In genomic region chr5:133768856-133769255, GRCm38 (mm10) we compare ENCODE assay signal across 34 mouse cellular contexts.
DNase-seq lines count a peak whose midpoint lies in the region; ATAC-seq and TF ChIP-seq lines count a peak whose summit lies in the region.
"Had no signal": no experiment of that assay in that cellular context is flagged by ENCODE, and none has a peak within 500 bp of the region (broad histone marks: within the 10 kb centered on the region; RNA-seq: fewer than 3 reads in every experiment).

No protein-coding gene starts in this region.

- H3K36me3 ChIP-seq in intestine, embryonic 16.5 days (ENCODE audit: control insufficient read depth, insufficient read depth, low read length) = no peaks in the 10 kb centered on the region
- H3K36me3 ChIP-seq: embryonic facial prominence, embryonic 13.5 days; forebrain, embryonic 10.5 days; forebrain, embryonic 15.5 days; heart, embryonic 12.5 days; kidney, embryonic 15.5 days; limb, embryonic 10.5 days; limb, embryonic 15.5 days; liver, embryonic 13.5 days; midbrain, embryonic 12.5 days; neural tube, embryonic 13.5 days had no signal

- H3K9ac ChIP-seq in intestine, embryonic 16.5 days (ENCODE audit: low read depth, low read length) = no peak overlapping the region
- H3K9ac ChIP-seq: embryonic facial prominence, embryonic 13.5 days; forebrain, embryonic 15.5 days; heart, embryonic 12.5 days; hindbrain, embryonic 14.5 days; kidney, embryonic 15.5 days; limb, embryonic 15.5 days; liver, embryonic 13.5 days; midbrain, embryonic 12.5 days; neural tube, embryonic 13.5 days had no signal

- H3K4me1 ChIP-seq in intestine, embryonic 16.5 days (ENCODE audit: control insufficient read depth, insufficient read depth, low read length) = no peaks in the 10 kb centered on the region
- H3K4me1 ChIP-seq: embryonic facial prominence, embryonic 13.5 days; forebrain, embryonic 10.5 days; forebrain, embryonic 15.5 days; heart, embryonic 12.5 days; kidney, embryonic 15.5 days; limb, embryonic 10.5 days; limb, embryonic 15.5 days; liver, embryonic 13.5 days; megakaryocyte, embryonic 14.5 days; midbrain, embryonic 12.5 days; neural tube, embryonic 13.5 days had no signal

- DNase-seq in heart, adult 11 months = peak; percentile 27
- no peak for DNase-seq in heart, postnatal 14 days
- peak; percentile 24 to 44 for DNase-seq in left cerebral cortex, adult 9 months (ENCODE audit: low spot score in 2 of 2)
- DNase-seq in left cerebral cortex, adult 2 months (ENCODE audit: extremely low spot score in 1 of 2, low spot score in 2 of 2) = no peak
- DNase-seq in left cerebral cortex, postnatal 25 days (ENCODE audit: low spot score in 2 of 2) = peak; percentile 24 to 84
- no peak for DNase-seq in urinary bladder, postnatal 4 days (ENCODE audit: low spot score in 2 of 2)
- DNase-seq: adrenal gland, postnatal 25 days; cerebellum, adult 18-20 months; cerebellum, postnatal 10 days; gastrocnemius, adult 2 months; gastrocnemius, postnatal 36 days; heart, adult 2 months; kidney, adult 18-20 months; kidney, postnatal 25 days; liver, embryonic 13.5 days; lung, adult 18-20 months; lung, postnatal 4 days; thymus, adult 2 months; thymus, postnatal 36 days had no signal

- no peak for TF ChIP-seq CTCF in left cerebral cortex, adult 2 months (IDR thresholded peaks at IDR 0.05)

- no peak overlapping the region for H3K27ac ChIP-seq in left cerebral cortex, adult 2 months
- no peak overlapping the region for H3K27ac ChIP-seq in intestine, embryonic 16.5 days (ENCODE audit: low read length)
- H3K27ac ChIP-seq: embryonic facial prominence, embryonic 13.5 days; forebrain, embryonic 10.5 days; forebrain, embryonic 15.5 days; gastrocnemius, adult 2 months; heart, adult 2 months; hindbrain, embryonic 14.5 days; kidney, embryonic 15.5 days; limb, embryonic 10.5 days; limb, embryonic 15.5 days; liver, embryonic 13.5 days; midbrain, embryonic 12.5 days; neural tube, embryonic 13.5 days; stomach, postnatal 0 days had no signal

- H3K9me3 ChIP-seq in intestine, embryonic 16.5 days (ENCODE audit: control insufficient read depth, low read length) = no peaks in the 10 kb centered on the region
- H3K9me3 ChIP-seq: embryonic facial prominence, embryonic 13.5 days; forebrain, embryonic 10.5 days; forebrain, embryonic 15.5 days; heart, embryonic 12.5 days; kidney, embryonic 15.5 days; limb, embryonic 10.5 days; limb, embryonic 15.5 days; liver, embryonic 13.5 days; midbrain, embryonic 12.5 days; neural tube, embryonic 13.5 days had no signal

- WGBS in intestine, embryonic 16.5 days = 74% methylated on average over 2 of the region's 2 CpGs

- no peak overlapping the region for H3K4me3 ChIP-seq in left cerebral cortex, adult 2 months
- no peak overlapping the region for H3K4me3 ChIP-seq in intestine, embryonic 16.5 days (ENCODE audit: low read length)
- H3K4me3 ChIP-seq: embryonic facial prominence, embryonic 13.5 days; forebrain, embryonic 10.5 days; forebrain, embryonic 15.5 days; gastrocnemius, adult 2 months; heart, adult 2 months; heart, embryonic 12.5 days; kidney, embryonic 15.5 days; limb, embryonic 10.5 days; limb, embryonic 15.5 days; liver, embryonic 13.5 days; megakaryocyte, embryonic 14.5 days; midbrain, embryonic 12.5 days; neural tube, embryonic 13.5 days had no signal

- H3K27me3 ChIP-seq in intestine, embryonic 16.5 days (replicated peaks; ENCODE audit: control insufficient read depth, insufficient read depth, low read length) = no peaks in the 10 kb centered on the region
- H3K27me3 ChIP-seq: embryonic facial prominence, embryonic 13.5 days; forebrain, embryonic 15.5 days; heart, embryonic 12.5 days; kidney, embryonic 15.5 days; limb, embryonic 15.5 days; liver, embryonic 13.5 days; megakaryocyte, embryonic 14.5 days; midbrain, embryonic 12.5 days; neural tube, embryonic 13.5 days had no signal

- no peak for ATAC-seq in intestine, embryonic 16.5 days
- ATAC-seq: CD4-positive, CD25-positive, alpha-beta regulatory T cell, adult 4 months; forebrain, embryonic 15.5 days; lung, postnatal 0 days had no signal

- intact Hi-C loops in heart, postnatal 14 days (cut with DNase I) = no loop called here
- intact Hi-C loops in left cerebral cortex, adult 2 months (cut with DNase I) = no loop called here
- intact Hi-C loops in left cerebral cortex, postnatal 25 days (cut with DNase I) = no loop called here

- no peak overlapping the region for H3K4me2 ChIP-seq in intestine, embryonic 16.5 days (ENCODE audit: low read depth, low read length)
- H3K4me2 ChIP-seq: embryonic facial prominence, embryonic 13.5 days; forebrain, embryonic 15.5 days; heart, embryonic 12.5 days; hindbrain, embryonic 14.5 days; kidney, embryonic 15.5 days; limb, embryonic 15.5 days; liver, embryonic 13.5 days; midbrain, embryonic 12.5 days; neural tube, embryonic 13.5 days had no signal

Comparison
In these comparisons a context has a peak if more than half of its experiments do, and no peak if none do; other contexts are left out.
1. DNase-seq: peak in heart, adult 11 months (single experiment), left cerebral cortex, adult 9 months (2 of 2) and left cerebral cortex, postnatal 25 days (2 of 2); none in heart, postnatal 14 days (0 of 2), left cerebral cortex, adult 2 months (0 of 2) and urinary bladder, postnatal 4 days (0 of 2).